ENCODE assay signal across 7 mouse cellular contexts in the genomic region with DNA sequence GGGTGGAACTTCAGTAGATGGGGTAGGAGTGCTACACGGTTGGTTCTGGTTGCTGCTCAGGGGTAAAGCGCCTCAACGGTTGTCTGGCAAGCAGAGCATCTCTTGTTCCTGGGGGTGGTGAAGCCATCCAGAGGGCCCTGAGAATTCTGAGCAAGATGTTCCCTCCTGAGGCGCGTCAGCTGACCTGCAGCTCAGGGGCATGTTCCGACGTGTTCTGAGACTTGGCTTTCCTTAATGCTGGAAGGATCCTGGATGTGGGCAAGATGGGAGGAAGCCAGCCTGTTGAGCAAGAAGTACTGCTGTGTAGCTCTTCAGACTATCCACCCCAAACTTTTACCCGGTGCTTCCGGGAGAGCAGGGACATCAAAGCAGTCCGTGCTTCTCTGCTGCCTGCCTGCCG. TPM values are rescaled to one million over a fixed set of nuclear protein-coding genes. Genes with fewer than 3 reads are reported as not detected.
DNase-seq lines count a peak whose midpoint lies in the region; ATAC-seq lines count a peak whose summit lies in the region.

No protein-coding gene starts in this region.

- H3K4me3 ChIP-seq in embryonic facial prominence, embryonic 15.5 days (replicated peaks), result no peak overlapping the region
- no peak overlapping the region for H3K4me3 ChIP-seq in midbrain, embryonic 16.5 days (ENCODE audit: low read depth, low read length)

- peak overlapping the region; percentile 24; the same call in 1 of the 2 replicates for H3K4me2 ChIP-seq in embryonic facial prominence, embryonic 15.5 days (replicated peaks)
- peak overlapping the region; percentile 31 for H3K4me2 ChIP-seq in midbrain, embryonic 16.5 days (ENCODE audit: low read length)

- peak; percentile 33 for DNase-seq in left cerebral cortex, postnatal 4 days
- DNase-seq in left cerebral cortex, postnatal 25 days (ENCODE audit: low spot score in 2 of 2), result no peak
- peak; percentile 62 for DNase-seq in NIH3T3 (ENCODE audit: low read depth)
- no peak for DNase-seq in kidney, postnatal 4 days
- DNase-seq in ovary, postnatal 14 days (ENCODE audit: low spot score), result no peak

- no peaks in the 10 kb centered on the region for H3K27me3 ChIP-seq in embryonic facial prominence, embryonic 15.5 days
- H3K27me3 ChIP-seq in midbrain, embryonic 16.5 days (ENCODE audit: control insufficient read depth, insufficient read depth, low read depth, low read length), result no peaks in the 10 kb centered on the region

- H3K27ac ChIP-seq in embryonic facial prominence, embryonic 15.5 days (replicated peaks), result 0 out of 2 replicates have a peak overlapping the region, but pooled peaks have one; percentile 3
- no peak overlapping the region for H3K27ac ChIP-seq in midbrain, embryonic 16.5 days (ENCODE audit: low read length)

- no peak overlapping the region for H3K9ac ChIP-seq in embryonic facial prominence, embryonic 15.5 days
- peak overlapping the region; percentile 40; the same call in 1 of the 2 replicates for H3K9ac ChIP-seq in midbrain, embryonic 16.5 days (ENCODE audit: low read depth, low read length)

- intact Hi-C loops in left cerebral cortex, postnatal 4 days (cut with DNase I), result loop anchor here (10.0 kb wide), 1 partner anchor 468 kb away; no protein-coding TSS in a partner anchor
- intact Hi-C loops in left cerebral cortex, postnatal 25 days (cut with DNase I), result no loop called here

- H3K4me1 ChIP-seq in embryonic facial prominence, embryonic 15.5 days, result peaks cover 70% of the 10 kb centered on the region
- peaks cover 63% of the 10 kb centered on the region for H3K4me1 ChIP-seq in midbrain, embryonic 16.5 days (ENCODE audit: control insufficient read depth, insufficient read depth, low read length)

- no peak for ATAC-seq in embryonic facial prominence, embryonic 15.5 days (ENCODE audit: insufficient number of reproducible peaks, low FRiP score, low TSS enrichment, low read depth)
- ATAC-seq in midbrain, embryonic 16.5 days, result no peak

- WGBS in embryonic facial prominence, embryonic 15.5 days, result 36% methylated on average over 11 of the region's 11 CpGs
- 62% methylated on average over 11 of the region's 11 CpGs for WGBS in midbrain, embryonic 16.5 days

- peaks cover 18% of the 10 kb centered on the region; the same call in 1 of the 2 replicates for H3K36me3 ChIP-seq in embryonic facial prominence, embryonic 15.5 days
- no peaks in the 10 kb centered on the region for H3K36me3 ChIP-seq in midbrain, embryonic 16.5 days (ENCODE audit: control insufficient read depth, insufficient read depth, low read length)

- no peaks in the 10 kb centered on the region for H3K9me3 ChIP-seq in embryonic facial prominence, embryonic 15.5 days (replicated peaks)
- H3K9me3 ChIP-seq in midbrain, embryonic 16.5 days (replicated peaks; ENCODE audit: control insufficient read depth, low read length, poor library complexity, severe bottlenecking), result no peaks in the 10 kb centered on the region

RNA-seq across cellular contexts. Expression of a gene that starts 6.2 kb away (rescaled TPM):
- total RNA-seq in left cerebral cortex, postnatal 4 days (2021), result 100 to 1,000 TPM; 374 to 381 TPM
- 100 to 1,000 TPM; 115 to 131 TPM for total RNA-seq in left cerebral cortex, postnatal 25 days (2021)
- 34.4 and 41.3 TPM in 2 replicates for polyA plus RNA-seq in embryonic facial prominence, embryonic 15.5 days (2015; fragmentation: Nextera tagmentation; extraction: Ambion mirVana)
- polyA plus RNA-seq in midbrain, embryonic 16.5 days (2015; fragmentation: Nextera tagmentation; extraction: Ambion mirVana), result 31.4 and 38.4 TPM in 2 replicates

Comparison
In these comparisons a context has a peak if more than half of its experiments do, and no peak if none do; other contexts are left out.
1. DNase-seq: peak in left cerebral cortex, postnatal 4 days (single experiment) and NIH3T3 (single experiment); none in left cerebral cortex, postnatal 25 days (0 of 2), kidney, postnatal 4 days (0 of 2) and ovary, postnatal 14 days (single experiment).